Mouse (Mus musculus): ENCODE measurements around the gene Cela2a.

DNA sequence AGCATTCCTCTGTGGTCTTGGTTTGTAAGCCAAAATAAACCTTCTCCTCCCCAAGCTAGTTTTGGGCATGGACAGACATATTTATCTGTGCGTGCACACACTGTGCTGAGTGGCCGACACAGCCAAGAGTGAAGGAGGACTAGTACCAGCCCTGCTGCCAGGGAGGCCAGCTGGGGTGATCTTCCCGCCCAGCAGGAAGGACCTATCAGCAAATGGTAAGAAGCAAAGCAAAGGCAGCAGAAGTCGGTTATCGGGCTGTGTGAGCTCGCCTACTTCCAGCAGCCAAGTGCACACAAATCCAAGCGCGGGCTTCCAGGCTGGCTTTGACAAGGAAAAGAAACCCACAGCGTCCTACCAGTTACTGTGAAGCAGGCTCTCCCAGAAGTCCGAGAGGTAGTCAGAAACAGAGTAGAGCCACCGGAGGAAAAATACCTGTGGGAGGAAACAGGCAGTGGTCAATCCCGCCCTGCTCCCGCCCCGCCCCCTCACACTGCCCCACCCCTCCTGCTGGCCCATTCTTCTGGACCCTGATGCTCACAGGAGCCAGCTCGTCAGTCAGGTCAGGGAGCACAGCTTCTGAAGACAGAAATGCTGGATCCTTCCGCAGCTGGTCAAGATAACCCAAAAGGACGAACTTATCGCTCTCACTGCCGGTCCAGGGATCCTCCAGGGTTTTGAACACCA is 58.5 kb downstream of the Cela2a start:
- TF ChIP-seq POLR2A (IDR thresholded peaks at IDR 0.05; ENCODE audit: borderline replicate concordance, control insufficient read depth, low read depth, low read length) = peak; percentile 74
- TF ChIP-seq CTCF (IDR thresholded peaks at IDR 0.05; ENCODE audit: control insufficient read depth, insufficient read depth, low read length) = no peak
